Mouse (Mus musculus): Measurements from ENCODE around the gene Gjd3. TPM values are rescaled to one million over a fixed set of nuclear protein-coding genes. Genes with fewer than 3 reads are reported as not detected.

The Gjd3 gene
- polyA plus RNA-seq, 1 experiment from 2014 or later, result 3.0 TPM

GRCm38 (mm10) chr11:98950484-98950883, 32.3 kb downstream of the Gjd3 start:
- H3K9ac ChIP-seq (replicated peaks), result no peak overlapping the region
- no peak overlapping the region for H3K4me3 ChIP-seq (replicated peaks)
- no peaks in the 10 kb centered on the region for H3K9me3 ChIP-seq (replicated peaks)
- peak overlapping the region; percentile 80 for H3K27ac ChIP-seq (replicated peaks)
- no peak for ATAC-seq (ENCODE audit: low FRiP score)
- H3K4me2 ChIP-seq, result no peak overlapping the region
- peaks cover 70% of the 10 kb centered on the region for H3K4me1 ChIP-seq
- WGBS, result 92% methylated on average over 9 of the region's 9 CpGs
- 0 out of 2 replicates have a peak, but pooled peaks cover 4% of the 10 kb centered on the region for H3K36me3 ChIP-seq
- H3K27me3 ChIP-seq (replicated peaks), result no peaks in the 10 kb centered on the region

GRCm38 (mm10) chr11:98949958-98950460, 32.8 kb downstream of the Gjd3 start:
- Histone ChIP-seq H3K36me3 (0 out of 2 replicates have a peak, but pooled peaks cover 4% of the 10 kb centered on the region), H3K27me3 (replicated peaks) (no peaks in the 10 kb centered on the region), H3K4me1 (peaks cover 69% of the 10 kb centered on the region), H3K9me3 (replicated peaks) (no peaks in the 10 kb centered on the region), H3K27ac (replicated peaks) (no peak overlapping the region; the same call in 1 of the 2 replicates), H3K4me3 (replicated peaks) (no peak overlapping the region), H3K9ac (replicated peaks) (no peak overlapping the region), H3K4me2 (no peak overlapping the region)
- ATAC-seq (ENCODE audit: low FRiP score), result no peak
- 79% methylated on average over 7 of the region's 7 CpGs for WGBS

DNA sequence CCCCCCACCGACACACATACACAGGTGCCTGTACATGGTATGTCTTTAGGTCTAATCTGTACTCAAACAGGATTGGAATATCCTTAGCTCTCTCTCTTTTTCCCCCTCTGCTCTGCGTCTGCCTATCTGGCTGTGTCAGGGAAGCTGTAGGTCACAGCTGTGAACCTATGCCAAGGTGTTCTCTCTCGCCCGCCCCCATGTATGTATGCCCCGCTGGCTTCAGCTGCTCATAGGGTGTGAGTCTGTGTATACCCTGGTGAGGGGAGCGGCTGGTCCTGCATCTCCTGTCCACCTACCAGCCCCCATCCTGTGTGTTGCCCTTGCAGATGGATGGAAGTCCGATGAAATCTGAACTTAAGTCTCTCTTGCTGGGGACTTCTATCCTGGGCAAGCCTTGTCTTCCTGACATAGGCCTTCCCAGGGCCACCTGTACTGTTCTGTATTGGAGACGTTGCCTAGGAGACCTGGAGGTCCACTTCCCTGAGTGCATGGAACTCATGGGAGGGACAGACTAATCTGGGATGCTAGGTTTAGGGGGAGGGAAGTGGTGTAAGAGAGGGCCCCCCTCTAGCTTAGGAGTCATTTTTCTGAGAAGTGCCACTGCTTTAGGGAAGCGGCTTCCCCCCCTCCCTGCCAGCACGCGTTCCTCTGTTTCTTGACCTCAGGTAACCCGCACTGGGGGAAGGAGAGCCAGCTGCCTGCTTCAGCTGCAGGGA, 33.4 kb downstream of the Gjd3 start:
- 0 out of 2 replicates have a peak, but pooled peaks cover 4% of the 10 kb centered on the region for H3K36me3 ChIP-seq
- peaks cover 69% of the 10 kb centered on the region for H3K4me1 ChIP-seq
- no peak overlapping the region for H3K4me2 ChIP-seq
- no peaks in the 10 kb centered on the region for H3K9me3 ChIP-seq (replicated peaks)
- WGBS, result 82% methylated on average over 12 of the region's 12 CpGs
- ATAC-seq (ENCODE audit: low FRiP score), result no peak
- H3K27me3 ChIP-seq (replicated peaks), result no peaks in the 10 kb centered on the region
- no peak overlapping the region for H3K9ac ChIP-seq (replicated peaks)
- no peak overlapping the region for H3K27ac ChIP-seq (replicated peaks)
- H3K4me3 ChIP-seq (replicated peaks), result no peak overlapping the region

DNA sequence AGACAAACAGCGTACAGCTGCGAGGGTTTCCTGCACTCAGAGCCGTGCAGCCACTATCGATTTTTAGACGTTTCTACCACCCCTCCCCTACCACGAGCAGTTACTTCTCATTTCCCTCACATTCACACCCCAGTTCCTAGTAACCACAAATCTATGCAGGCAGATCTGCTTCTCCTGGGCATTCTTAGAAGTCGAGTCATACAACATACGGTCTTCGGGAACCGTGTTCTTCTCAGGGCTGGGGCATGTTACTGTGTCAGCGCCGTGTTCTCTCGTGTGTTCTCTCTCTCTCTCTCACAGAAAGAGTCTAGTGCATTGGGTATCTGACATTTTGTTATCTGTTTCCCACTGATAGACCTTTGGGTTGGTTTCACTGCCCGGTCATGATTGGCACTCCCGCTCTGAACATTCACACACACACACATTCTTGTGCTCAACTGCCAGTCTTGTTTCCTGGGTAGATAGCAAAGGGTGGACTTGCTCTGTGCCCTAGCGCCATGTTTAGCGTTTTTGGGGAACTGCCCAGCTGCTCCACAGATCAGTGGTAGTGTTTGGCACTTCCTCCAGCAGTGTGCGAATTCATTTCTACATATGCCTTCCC, 34.7 kb downstream of the Gjd3 start:
- Histone ChIP-seq H3K4me2 (no peak overlapping the region), H3K9ac (replicated peaks) (no peak overlapping the region), H3K27ac (replicated peaks) (no peak overlapping the region), H3K36me3 (0 out of 2 replicates have a peak, but pooled peaks cover 4% of the 10 kb centered on the region), H3K9me3 (replicated peaks) (no peaks in the 10 kb centered on the region), H3K4me1 (peaks cover 71% of the 10 kb centered on the region), H3K27me3 (replicated peaks) (no peaks in the 10 kb centered on the region), H3K4me3 (replicated peaks) (no peak overlapping the region)
- 83% methylated on average over 18 of the region's 18 CpGs for WGBS
- ATAC-seq (ENCODE audit: low FRiP score), result no peak

DNA sequence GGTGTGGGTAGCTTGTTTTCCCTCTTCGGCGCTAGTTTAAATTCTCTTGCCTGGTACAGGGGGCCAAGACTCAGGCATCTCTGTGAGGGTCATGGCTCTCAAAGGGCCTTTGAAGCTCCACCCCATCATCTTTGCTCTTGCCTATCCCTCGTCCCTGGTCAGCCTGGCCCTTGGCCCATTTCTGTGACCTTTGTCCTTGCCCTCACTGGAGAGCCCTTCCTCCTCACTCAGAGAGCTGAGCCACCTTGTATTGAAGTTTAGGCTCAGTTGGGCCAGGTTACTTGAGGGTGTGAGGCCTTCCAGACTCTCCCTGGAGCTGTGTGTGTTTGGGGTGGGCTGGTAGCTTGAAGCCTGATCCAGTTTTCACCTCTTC, 37.2 kb downstream of the Gjd3 start:
- H3K9me3 ChIP-seq (replicated peaks), result no peaks in the 10 kb centered on the region
- peaks cover 82% of the 10 kb centered on the region for H3K4me1 ChIP-seq
- H3K27me3 ChIP-seq (replicated peaks), result no peaks in the 10 kb centered on the region
- H3K36me3 ChIP-seq, result 0 out of 2 replicates have a peak, but pooled peaks cover 1% of the 10 kb centered on the region
- H3K9ac ChIP-seq (replicated peaks), result no peak overlapping the region
- no peak for ATAC-seq (ENCODE audit: low FRiP score)
- H3K27ac ChIP-seq (replicated peaks), result no peak overlapping the region
- WGBS, result 68% methylated on average over 3 of the region's 3 CpGs
- no peak overlapping the region for H3K4me3 ChIP-seq (replicated peaks)
- no peak overlapping the region for H3K4me2 ChIP-seq

DNA sequence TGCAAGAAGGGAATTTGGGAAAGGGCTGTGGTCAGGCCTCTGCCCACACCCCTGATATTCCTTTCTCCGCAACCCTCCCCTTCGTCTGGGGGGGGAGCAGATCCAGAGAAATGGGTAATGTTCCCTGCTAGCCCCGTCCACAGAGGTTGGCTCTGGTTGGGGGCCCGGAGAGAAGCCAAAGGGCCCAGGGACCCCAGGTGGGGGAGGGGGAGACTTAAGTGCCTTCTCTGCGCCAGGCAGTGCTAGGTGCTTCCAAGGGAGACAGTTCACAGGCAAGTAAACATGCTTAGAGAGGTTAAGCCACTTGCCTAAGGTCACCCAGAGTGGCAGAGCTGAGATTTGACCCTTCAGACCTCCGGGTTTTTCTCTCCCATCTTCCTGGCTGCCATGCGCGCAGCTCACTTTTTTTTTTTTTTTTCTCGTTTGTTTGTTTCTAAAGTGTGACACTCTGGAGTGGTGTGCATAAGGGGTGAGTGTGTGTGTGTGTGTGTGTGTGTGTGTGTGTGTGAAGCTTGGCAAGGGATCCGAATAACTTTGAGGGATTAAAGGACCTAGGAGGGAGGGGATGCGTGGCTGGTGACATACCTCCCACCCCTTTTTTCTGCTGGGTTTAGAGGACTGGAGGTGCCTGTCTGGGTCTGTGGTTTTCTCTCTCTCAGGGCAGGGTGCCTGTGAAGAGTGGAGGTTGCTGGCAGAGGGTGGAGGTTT, 37.8 kb downstream of the Gjd3 start:
- WGBS, result 50% methylated on average over 11 of the region's 11 CpGs
- Histone ChIP-seq H3K4me2 (no peak overlapping the region), H3K9ac (replicated peaks) (no peak overlapping the region), H3K9me3 (replicated peaks) (no peaks in the 10 kb centered on the region), H3K27ac (replicated peaks) (0 out of 2 replicates have a peak overlapping the region, but pooled peaks have one; percentile 15), H3K4me3 (replicated peaks) (no peak overlapping the region), H3K36me3 (no peaks in the 10 kb centered on the region), H3K4me1 (peaks cover 82% of the 10 kb centered on the region), H3K27me3 (replicated peaks) (no peaks in the 10 kb centered on the region)
- ATAC-seq (ENCODE audit: low FRiP score), result no peak

- Histone ChIP-seq H3K4me1 (peaks cover 83% of the 10 kb centered on the region), H3K27me3 (replicated peaks) (no peaks in the 10 kb centered on the region), H3K4me2 (peak overlapping the region; percentile 84), H3K27ac (replicated peaks) (peak overlapping the region; percentile 90), H3K4me3 (replicated peaks) (no peak overlapping the region), H3K9ac (replicated peaks) (no peak overlapping the region; the same call in 1 of the 2 replicates), H3K36me3 (no peaks in the 10 kb centered on the region), H3K9me3 (replicated peaks) (no peaks in the 10 kb centered on the region)
- WGBS, result 31% methylated on average over 14 of the region's 14 CpGs
- ATAC-seq (ENCODE audit: low FRiP score), result no peak
Observed at GRCm38 (mm10) chr11:98943741-98944461, 38.9 kb downstream of the Gjd3 start.

GRCm38 (mm10) chr11:98942923-98943641, 39.7 kb downstream of the Gjd3 start:
- peak overlapping the region; percentile 84 for H3K4me2 ChIP-seq
- no peak overlapping the region for H3K4me3 ChIP-seq (replicated peaks)
- peaks cover 88% of the 10 kb centered on the region for H3K4me1 ChIP-seq
- no peaks in the 10 kb centered on the region for H3K27me3 ChIP-seq (replicated peaks)
- 52% methylated on average over 8 of the region's 8 CpGs for WGBS
- peak overlapping the region; percentile 90 for H3K27ac ChIP-seq (replicated peaks)
- no peaks in the 10 kb centered on the region for H3K9me3 ChIP-seq (replicated peaks)
- no peaks in the 10 kb centered on the region for H3K36me3 ChIP-seq
- H3K9ac ChIP-seq (replicated peaks), result peak overlapping the region; percentile 56; the same call in 1 of the 2 replicates
- ATAC-seq (ENCODE audit: low FRiP score), result no peak; the same call in 1 of the 2 replicates

GRCm38 (mm10) chr11:98942555-98942922, 40.3 kb downstream of the Gjd3 start:
- WGBS, result 38% methylated on average over 3 of the region's 3 CpGs
- Histone ChIP-seq H3K4me3 (replicated peaks) (peak overlapping the region; percentile 52), H3K4me1 (peaks cover 88% of the 10 kb centered on the region), H3K9me3 (replicated peaks) (no peaks in the 10 kb centered on the region), H3K27me3 (replicated peaks) (no peaks in the 10 kb centered on the region), H3K27ac (replicated peaks) (peak overlapping the region; percentile 90), H3K36me3 (no peaks in the 10 kb centered on the region), H3K9ac (replicated peaks) (peak overlapping the region; percentile 56; the same call in 1 of the 2 replicates), H3K4me2 (peak overlapping the region; percentile 84)
- ATAC-seq (ENCODE audit: low FRiP score), result no peak

DNA sequence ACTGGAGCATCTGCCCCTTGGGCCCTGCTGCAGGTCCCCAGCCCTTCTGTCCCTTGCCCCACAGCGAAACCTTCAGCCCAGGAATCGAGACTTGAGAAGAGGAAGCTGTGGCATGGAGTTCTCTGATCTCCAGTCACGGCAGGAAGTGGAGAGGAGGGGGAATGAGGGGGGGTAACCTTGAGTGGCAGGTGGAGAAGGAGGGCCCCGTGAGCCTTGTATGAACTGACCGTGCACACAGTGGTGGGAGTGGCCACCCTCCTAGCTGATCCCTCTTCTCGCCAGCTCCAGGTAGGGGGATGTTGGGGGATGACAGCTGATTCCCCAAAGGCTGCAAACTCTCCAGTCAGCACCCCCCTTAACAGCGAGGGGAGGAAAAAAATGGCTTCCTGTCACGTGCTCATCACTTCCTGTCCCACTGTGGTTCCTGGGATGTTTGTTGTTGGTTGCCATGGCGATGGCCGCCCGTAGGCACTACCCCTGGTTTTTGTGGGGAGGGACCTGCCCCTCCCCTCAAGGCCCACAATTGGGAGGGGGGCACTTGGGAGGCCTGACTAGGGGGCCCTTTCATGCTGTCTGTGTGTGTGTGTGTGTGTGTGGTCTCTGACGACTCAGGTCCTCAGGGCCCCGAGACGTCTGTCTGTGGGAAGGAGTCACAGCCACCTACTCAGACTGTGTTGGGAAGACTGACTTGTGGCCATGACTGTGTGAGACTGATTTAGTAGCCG, 40.8 kb downstream of the Gjd3 start:
- peak overlapping the region; percentile 90 for H3K27ac ChIP-seq (replicated peaks)
- peaks cover 86% of the 10 kb centered on the region for H3K4me1 ChIP-seq
- H3K4me3 ChIP-seq (replicated peaks), result peak overlapping the region; percentile 52
- H3K36me3 ChIP-seq, result no peaks in the 10 kb centered on the region
- peak overlapping the region; percentile 56 for H3K9ac ChIP-seq (replicated peaks)
- peak overlapping the region; percentile 84 for H3K4me2 ChIP-seq
- H3K9me3 ChIP-seq (replicated peaks), result no peaks in the 10 kb centered on the region
- no peaks in the 10 kb centered on the region for H3K27me3 ChIP-seq (replicated peaks)
- 2% methylated on average over 15 of the region's 15 CpGs for WGBS
- peak; percentile 52 for ATAC-seq (ENCODE audit: low FRiP score)
